Mouse (Mus musculus): ENCODE measurements at regions not wholly inside any gene's neighbourhood (a gene's known extent, or its start where the extent isn't known, plus 50 kb on each side); places are given as distances from the start of the nearest gene placed in this dataset.

GRCm38 (mm10) chr8:112933815-112934214 lies 364.0 kb downstream of the Cntnap4 start:
- no peak for DNase-seq (ENCODE audit: low spot score)
- TF ChIP-seq EP300 (IDR thresholded peaks at IDR 0.05) (no peak), CTCF (IDR thresholded peaks at IDR 0.05) (no peak)
- Histone ChIP-seq H3K36me3 (ENCODE audit: insufficient read depth, low read length) (no peaks in the 10 kb centered on the region), H3K27ac (ENCODE audit: low read length) (no peak overlapping the region), H3K4me2 (replicated peaks; ENCODE audit: low read depth, low read length) (no peak overlapping the region), H3K27me3 (replicated peaks; ENCODE audit: insufficient read depth, low read length) (no peaks in the 10 kb centered on the region), H3K4me1 (ENCODE audit: insufficient read depth, low read depth, low read length) (no peaks in the 10 kb centered on the region), H3K4me3 (ENCODE audit: low read depth, low read length) (no peak overlapping the region), H3K9me3 (ENCODE audit: low read length) (no peaks in the 10 kb centered on the region), H3K9ac (replicated peaks; ENCODE audit: low read depth) (no peak overlapping the region)
- ATAC-seq, result no peak
- WGBS, result 88% methylated on average over 2 of the region's 2 CpGs

GRCm38 (mm10) chr8:112935411-112935810 lies 365.6 kb downstream of the Cntnap4 start:
- ATAC-seq, result no peak
- peak; percentile 22 for DNase-seq (ENCODE audit: low spot score)
- Histone ChIP-seq H3K27me3 (replicated peaks; ENCODE audit: insufficient read depth, low read length) (no peaks in the 10 kb centered on the region), H3K9me3 (ENCODE audit: low read length) (no peaks in the 10 kb centered on the region), H3K4me1 (ENCODE audit: insufficient read depth, low read depth, low read length) (no peaks in the 10 kb centered on the region), H3K27ac (ENCODE audit: low read length) (no peak overlapping the region), H3K4me2 (replicated peaks; ENCODE audit: low read depth, low read length) (no peak overlapping the region), H3K36me3 (ENCODE audit: insufficient read depth, low read length) (no peaks in the 10 kb centered on the region), H3K4me3 (ENCODE audit: low read depth, low read length) (no peak overlapping the region), H3K9ac (replicated peaks; ENCODE audit: low read depth) (no peak overlapping the region)
- WGBS, result 29% methylated on average over 3 of the region's 3 CpGs
- no peak for TF ChIP-seq CTCF (IDR thresholded peaks at IDR 0.05)
- TF ChIP-seq EP300 (IDR thresholded peaks at IDR 0.05), result no peak

DNA sequence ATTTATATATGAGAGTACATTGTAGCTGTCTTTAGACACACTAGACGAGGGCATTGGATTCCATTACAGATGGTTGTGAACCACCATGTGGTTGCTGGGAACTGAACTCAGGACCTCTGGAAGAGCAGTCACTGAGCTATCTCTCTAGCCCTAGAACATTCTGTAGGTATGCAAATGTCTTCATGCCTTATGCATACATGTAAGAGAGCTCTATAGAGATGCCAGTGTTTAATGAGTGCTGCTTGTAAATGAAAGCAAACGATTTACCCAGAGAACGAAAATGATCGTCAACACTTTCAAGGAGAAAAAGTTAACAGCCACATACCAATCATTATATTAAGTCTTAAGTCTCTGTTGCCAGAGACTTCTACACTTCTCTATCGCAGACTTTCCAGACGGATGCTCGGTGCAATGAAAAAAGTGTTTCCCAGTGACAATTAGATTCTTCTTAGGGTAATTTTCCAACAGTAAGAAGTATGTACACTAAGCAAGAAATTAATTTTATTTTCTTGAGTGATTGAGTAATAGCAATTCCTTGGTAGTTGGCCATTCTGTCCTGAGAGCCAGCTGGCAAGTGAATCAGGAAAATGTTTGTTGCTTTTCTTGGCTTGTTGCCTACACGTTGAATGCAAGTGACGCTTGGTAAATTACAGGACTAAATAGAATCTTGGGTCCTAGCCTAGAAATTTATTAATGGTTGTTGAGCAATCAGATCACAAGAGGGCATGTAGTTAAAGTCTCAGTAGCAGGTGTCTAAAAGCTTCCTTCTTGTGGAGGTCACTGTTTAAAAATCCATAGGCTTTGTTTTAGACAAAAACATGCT lies 366.3 kb downstream of the Cntnap4 start:
- no peaks in the 10 kb centered on the region for H3K4me1 ChIP-seq (ENCODE audit: insufficient read depth, low read depth, low read length)
- peak; percentile 48; the same call in 1 of the 2 replicates for TF ChIP-seq EP300 (IDR thresholded peaks at IDR 0.05)
- no peak for TF ChIP-seq CTCF (IDR thresholded peaks at IDR 0.05)
- H3K36me3 ChIP-seq (ENCODE audit: insufficient read depth, low read length), result no peaks in the 10 kb centered on the region
- H3K9me3 ChIP-seq (ENCODE audit: low read length), result no peaks in the 10 kb centered on the region
- H3K4me3 ChIP-seq (ENCODE audit: low read depth, low read length), result no peak overlapping the region
- H3K27ac ChIP-seq (ENCODE audit: low read length), result no peak overlapping the region
- DNase-seq (ENCODE audit: low spot score), result peak; percentile 82
- no peak overlapping the region for H3K4me2 ChIP-seq (replicated peaks; ENCODE audit: low read depth, low read length)
- ATAC-seq, result peak; percentile 33
- H3K27me3 ChIP-seq (replicated peaks; ENCODE audit: insufficient read depth, low read length), result no peaks in the 10 kb centered on the region
- no peak overlapping the region for H3K9ac ChIP-seq (replicated peaks; ENCODE audit: low read depth)
- 58% methylated on average over 9 of the region's 9 CpGs for WGBS

DNA sequence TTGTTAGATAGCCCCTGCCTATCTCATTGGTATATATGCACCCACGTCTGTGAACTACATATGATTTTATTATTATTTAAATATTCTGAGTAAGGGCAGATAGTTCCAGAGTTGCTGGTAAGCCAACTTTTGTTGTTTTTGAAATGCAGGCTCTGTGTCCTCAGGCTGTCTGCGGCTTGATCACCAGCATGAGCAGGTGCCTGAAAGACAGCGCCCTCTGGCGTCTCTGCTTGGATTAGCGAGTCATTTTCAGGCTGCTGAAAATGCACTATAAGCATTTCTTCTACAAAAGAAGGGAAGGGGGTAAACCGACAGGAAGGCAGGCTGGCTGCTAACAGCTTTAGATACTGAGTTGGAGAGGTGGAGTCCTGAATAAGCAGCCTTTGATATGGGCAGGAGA lies 402.6 kb downstream of the Cntnap4 start:
- ATAC-seq, result no peak
- no peak overlapping the region for H3K4me2 ChIP-seq (replicated peaks; ENCODE audit: low read depth, low read length)
- 3% methylated on average over 6 of the region's 6 CpGs for WGBS
- peak; percentile 44 for DNase-seq (ENCODE audit: low spot score)
- no peak overlapping the region for H3K9ac ChIP-seq (replicated peaks; ENCODE audit: low read depth)
- no peaks in the 10 kb centered on the region for H3K36me3 ChIP-seq (ENCODE audit: insufficient read depth, low read length)
- H3K27me3 ChIP-seq (replicated peaks; ENCODE audit: insufficient read depth, low read length), result no peaks in the 10 kb centered on the region
- H3K4me3 ChIP-seq (ENCODE audit: low read depth, low read length), result no peak overlapping the region
- H3K27ac ChIP-seq (ENCODE audit: low read length), result no peak overlapping the region
- no peaks in the 10 kb centered on the region for H3K4me1 ChIP-seq (ENCODE audit: insufficient read depth, low read depth, low read length)
- TF ChIP-seq EP300 (IDR thresholded peaks at IDR 0.05) (no peak), CTCF (IDR thresholded peaks at IDR 0.05) (peak; percentile 81)
- no peaks in the 10 kb centered on the region for H3K9me3 ChIP-seq (ENCODE audit: low read length)

DNA sequence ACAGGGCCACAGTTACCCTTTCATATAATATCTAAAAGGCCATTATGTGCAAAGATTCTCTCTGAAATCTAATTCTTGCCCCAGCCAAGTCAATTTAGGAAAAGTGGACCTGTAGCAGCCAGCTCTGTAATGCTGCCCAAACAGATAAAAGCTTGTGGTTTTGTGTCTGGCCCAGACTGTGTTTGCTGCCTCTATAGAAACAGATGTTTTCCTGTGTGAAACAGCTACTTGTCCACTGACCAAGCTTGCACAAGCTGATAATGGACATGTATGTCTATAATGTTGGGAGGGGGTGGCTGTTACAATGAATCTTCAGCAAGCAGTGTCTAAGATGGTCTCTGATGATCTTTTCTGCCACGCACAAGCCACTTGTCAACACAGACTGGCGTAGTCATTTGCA lies 405.9 kb downstream of the Cntnap4 start:
- H3K36me3 ChIP-seq (ENCODE audit: insufficient read depth, low read length), result no peaks in the 10 kb centered on the region
- TF ChIP-seq EP300 (IDR thresholded peaks at IDR 0.05), result no peak
- TF ChIP-seq CTCF (IDR thresholded peaks at IDR 0.05), result no peak
- H3K27me3 ChIP-seq (replicated peaks; ENCODE audit: insufficient read depth, low read length), result no peaks in the 10 kb centered on the region
- DNase-seq (ENCODE audit: low spot score) (peak; percentile 7), ATAC-seq (no peak)
- no peaks in the 10 kb centered on the region for H3K9me3 ChIP-seq (ENCODE audit: low read length)
- no peaks in the 10 kb centered on the region for H3K4me1 ChIP-seq (ENCODE audit: insufficient read depth, low read depth, low read length)
- H3K9ac ChIP-seq (replicated peaks; ENCODE audit: low read depth), result no peak overlapping the region
- H3K4me3 ChIP-seq (ENCODE audit: low read depth, low read length), result no peak overlapping the region
- WGBS, result 68% methylated on average over 2 of the region's 2 CpGs
- H3K27ac ChIP-seq (ENCODE audit: low read length), result no peak overlapping the region
- H3K4me2 ChIP-seq (replicated peaks; ENCODE audit: low read depth, low read length), result no peak overlapping the region

DNA sequence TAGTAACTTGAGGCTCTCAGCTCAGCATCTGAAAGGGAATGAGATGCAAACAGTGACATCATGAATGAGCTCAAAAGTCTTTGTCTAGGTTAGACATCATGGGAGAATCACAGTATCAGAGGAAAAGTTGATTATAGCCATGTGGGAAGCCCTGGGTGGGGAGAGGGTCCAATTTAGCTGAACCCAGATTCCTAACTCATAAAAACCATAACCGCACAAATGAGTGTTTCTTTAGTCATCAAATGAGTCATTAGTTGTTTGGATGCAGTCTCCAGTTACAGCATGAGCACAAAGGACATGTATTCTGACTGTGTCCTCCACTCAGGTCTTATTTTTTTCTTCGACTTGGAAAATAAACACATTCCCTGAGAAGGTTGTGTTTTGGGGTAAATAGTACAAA lies 406.5 kb downstream of the Cntnap4 start:
- no peak overlapping the region for H3K4me2 ChIP-seq (replicated peaks; ENCODE audit: low read depth, low read length)
- no peak for DNase-seq (ENCODE audit: low spot score)

More for the DNA sequence above, 406.5 kb downstream of the Cntnap4 start:
- no peak overlapping the region for H3K27ac ChIP-seq (ENCODE audit: low read length)
- no peak for TF ChIP-seq CTCF (IDR thresholded peaks at IDR 0.05)
- TF ChIP-seq EP300 (IDR thresholded peaks at IDR 0.05), result no peak
- no peaks in the 10 kb centered on the region for H3K9me3 ChIP-seq (ENCODE audit: low read length)
- no peaks in the 10 kb centered on the region for H3K36me3 ChIP-seq (ENCODE audit: insufficient read depth, low read length)
- H3K27me3 ChIP-seq (replicated peaks; ENCODE audit: insufficient read depth, low read length), result no peaks in the 10 kb centered on the region
- no peak overlapping the region for H3K4me3 ChIP-seq (ENCODE audit: low read depth, low read length)
- 88% methylated on average over 2 of the region's 2 CpGs for WGBS
- no peak overlapping the region for H3K9ac ChIP-seq (replicated peaks; ENCODE audit: low read depth)
- ATAC-seq, result no peak
- no peaks in the 10 kb centered on the region for H3K4me1 ChIP-seq (ENCODE audit: insufficient read depth, low read depth, low read length)

Measured in lung, postnatal 0 days (tissue).